Mouse (Mus musculus) embryonic facial prominence, embryonic 11.5 days (tissue): ENCODE results near the gene Lima1. TPM values are rescaled to one million over a fixed set of nuclear protein-coding genes. Genes with fewer than 3 reads are reported as not detected.
"Not testable (repeated sequence)": the region's sequence is repeated elsewhere in the genome, so short reads cannot be mapped to it uniquely, and the experiment has no call there.

ENCODE experiments used
- ATAC-seq: fragments of 200-750 bp; cut with Nextera tagmentation; replicated peaks from 2 replicates; pipeline ENCODE4 v1.8.0; 2017; ENCODE audit warnings: low read depth; ENCODE audit not compliant: insufficient number of reproducible peaks, low FRiP score, low TSS enrichment
- DNase-seq: peaks from one replicate; pipeline ENCODE4 v3.0.0-alpha.2; 2015; ENCODE audit warnings: low spot score
- H3K27ac ChIP-seq: fragments of 300-500 bp; sonication (generic); replicated peaks from 2 replicates; pipeline ENCODE4 v1.5.1; 2014; ENCODE audit warnings: mild to moderate bottlenecking, low read depth, low read length, control low read depth
- H3K27me3 ChIP-seq: fragments of 300-500 bp; sonication (generic); 2 replicates; pipeline ENCODE4 v1.6.1; 2014; ENCODE audit warnings: mild to moderate bottlenecking, low read length, moderate library complexity, mixed read lengths; ENCODE audit not compliant: control insufficient read depth, insufficient read depth
- H3K36me3 ChIP-seq: fragments of 300-500 bp; sonication (generic); replicated peaks from 2 replicates; pipeline ENCODE4 v1.6.1; 2014; ENCODE audit warnings: low read depth, mild to moderate bottlenecking, low read length, moderate library complexity, mixed read lengths; ENCODE audit not compliant: control insufficient read depth, insufficient read depth
- H3K4me1 ChIP-seq: fragments of 300-500 bp; sonication (generic); 2 replicates; pipeline ENCODE4 v1.6.1; 2014; ENCODE audit warnings: low read length, mixed read lengths; ENCODE audit not compliant: control insufficient read depth, insufficient read depth
- H3K4me2 ChIP-seq: fragments of 300-500 bp; sonication (generic); 2 replicates; pipeline ENCODE4 v1.6.1; 2014; ENCODE audit warnings: low read depth, mild to moderate bottlenecking, control low read depth, low read length, moderate library complexity
- H3K4me3 ChIP-seq: fragments of 300-500 bp; sonication (generic); 2 replicates; pipeline ENCODE4 v1.5.1; 2014; ENCODE audit warnings: low read depth, low read length, control low read depth
- H3K9ac ChIP-seq: fragments of 300-500 bp; sonication (generic); replicated peaks from 2 replicates; pipeline ENCODE4 v1.6.1; 2014; ENCODE audit warnings: mild to moderate bottlenecking, control low read depth, low read length
- H3K9me3 ChIP-seq: fragments of 300-500 bp; sonication (generic); replicated peaks from 2 replicates; pipeline ENCODE4 v1.6.1; 2016; ENCODE audit warnings: mild to moderate bottlenecking, low read length, inconsistent platforms, mixed read lengths; ENCODE audit not compliant: control insufficient read depth
- WGBS: fragments of 180-500 bp; shearing (Covaris S2); extraction: QIAGEN DNeasy Blood & Tissue Kit; methylation state at CpG from one replicate; pipeline ENCODE4 v1.1.7; 2014; 5-methylcytosine and 5-hydroxymethylcytosine counted together
- polyA plus RNA-seq: library from polyadenylated mRNA; unstranded; fragments of >200 nt; fragmentation: Nextera tagmentation; extraction: Ambion mirVana; gene quantifications from 2 replicates; pipeline ENCODE4 v1.2.1, GENCODE M21; 2014

The Lima1 gene
- polyA plus RNA-seq, 1 experiment from 2014 or later, result 80.8 TPM

DNA sequence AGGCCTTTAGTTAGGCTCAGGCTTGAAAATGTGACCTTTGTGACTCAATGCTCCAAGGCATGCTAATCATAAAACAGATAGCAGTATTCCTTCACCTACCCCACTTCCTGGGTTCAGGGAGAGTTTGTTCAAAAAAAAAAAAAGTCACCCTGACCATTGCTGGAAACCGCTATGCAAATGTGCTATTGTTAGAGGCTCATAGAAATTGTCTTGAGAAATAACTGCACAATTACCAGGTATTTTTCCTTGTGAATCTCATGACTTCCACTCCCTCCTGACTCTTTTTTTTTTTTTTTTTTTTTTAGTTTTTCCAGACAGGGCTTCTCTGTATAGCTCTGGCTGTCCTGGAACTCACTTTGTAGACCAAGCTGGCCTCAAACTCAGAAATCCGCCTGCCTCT is 11.9 kb upstream of the Lima1 start:
- not testable (repeated sequence) for ATAC-seq, H3K36me3 ChIP-seq, H3K27me3 ChIP-seq, H3K4me3 ChIP-seq, H3K9me3 ChIP-seq, H3K4me2 ChIP-seq, H3K4me1 ChIP-seq, H3K27ac ChIP-seq, H3K9ac ChIP-seq, DNase-seq
- WGBS, result 96% methylated on average over 2 of the region's 2 CpGs

DNA sequence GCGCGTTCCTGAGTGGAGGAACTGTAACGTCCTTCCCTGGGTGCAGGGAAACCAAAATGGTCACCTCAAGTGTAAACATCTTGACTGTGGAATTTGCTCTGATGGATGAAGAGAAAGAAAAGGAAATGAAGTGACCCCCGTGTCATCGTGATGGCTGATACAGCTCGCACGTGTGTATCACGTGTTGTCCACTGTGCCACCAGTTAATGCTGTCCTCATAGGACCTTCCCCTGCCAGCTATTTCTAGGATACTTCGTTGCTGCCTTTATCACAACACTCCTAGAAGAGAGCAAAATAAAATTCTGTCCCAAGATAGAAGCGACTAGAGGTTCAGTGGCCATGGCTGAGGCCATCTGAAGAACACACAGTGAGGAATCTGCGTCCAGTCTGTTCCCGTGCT is 8.8 kb upstream of the Lima1 start:
- H3K27ac ChIP-seq, result no peak overlapping the region
- no peaks in the 10 kb centered on the region for H3K9me3 ChIP-seq
- H3K4me2 ChIP-seq, result no peak overlapping the region
- H3K4me1 ChIP-seq, result no peaks in the 10 kb centered on the region
- no peak overlapping the region for H3K4me3 ChIP-seq
- H3K27me3 ChIP-seq, result no peaks in the 10 kb centered on the region
- ATAC-seq (no peak), DNase-seq (no peak)
- H3K9ac ChIP-seq, result no peak overlapping the region
- H3K36me3 ChIP-seq, result no peaks in the 10 kb centered on the region
- WGBS, result 88% methylated on average over 12 of the region's 12 CpGs

DNA sequence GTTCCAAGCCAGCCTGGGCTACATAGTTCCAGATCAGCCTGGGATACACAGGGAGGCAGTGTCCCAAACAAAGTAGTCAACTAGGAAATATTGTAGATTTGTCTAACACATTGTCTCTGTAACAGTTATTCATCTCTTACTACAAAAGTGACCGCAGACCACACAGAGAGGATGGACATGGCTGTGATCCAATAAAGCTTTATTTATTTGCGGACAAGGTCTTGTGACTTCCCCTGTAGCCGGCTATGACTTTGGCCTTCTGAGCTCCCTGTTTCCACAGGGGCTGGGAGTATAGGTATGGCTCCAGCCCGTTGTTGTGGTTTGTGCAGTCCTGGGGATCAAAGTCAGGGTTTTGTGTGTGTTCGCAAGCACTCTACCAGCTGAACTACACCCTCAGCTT is 3.3 kb upstream of the Lima1 start:
- no peaks in the 10 kb centered on the region for H3K36me3 ChIP-seq
- H3K9ac ChIP-seq, result no peak overlapping the region
- 89% methylated on average over 5 of the region's 5 CpGs for WGBS
- H3K9me3 ChIP-seq, result no peaks in the 10 kb centered on the region
- no peak for DNase-seq
- no peak overlapping the region for H3K4me3 ChIP-seq
- ATAC-seq, result no peak
- no peaks in the 10 kb centered on the region for H3K27me3 ChIP-seq
- H3K4me1 ChIP-seq, result no peaks in the 10 kb centered on the region
- H3K4me2 ChIP-seq, result no peak overlapping the region
- no peak overlapping the region for H3K27ac ChIP-seq

DNA sequence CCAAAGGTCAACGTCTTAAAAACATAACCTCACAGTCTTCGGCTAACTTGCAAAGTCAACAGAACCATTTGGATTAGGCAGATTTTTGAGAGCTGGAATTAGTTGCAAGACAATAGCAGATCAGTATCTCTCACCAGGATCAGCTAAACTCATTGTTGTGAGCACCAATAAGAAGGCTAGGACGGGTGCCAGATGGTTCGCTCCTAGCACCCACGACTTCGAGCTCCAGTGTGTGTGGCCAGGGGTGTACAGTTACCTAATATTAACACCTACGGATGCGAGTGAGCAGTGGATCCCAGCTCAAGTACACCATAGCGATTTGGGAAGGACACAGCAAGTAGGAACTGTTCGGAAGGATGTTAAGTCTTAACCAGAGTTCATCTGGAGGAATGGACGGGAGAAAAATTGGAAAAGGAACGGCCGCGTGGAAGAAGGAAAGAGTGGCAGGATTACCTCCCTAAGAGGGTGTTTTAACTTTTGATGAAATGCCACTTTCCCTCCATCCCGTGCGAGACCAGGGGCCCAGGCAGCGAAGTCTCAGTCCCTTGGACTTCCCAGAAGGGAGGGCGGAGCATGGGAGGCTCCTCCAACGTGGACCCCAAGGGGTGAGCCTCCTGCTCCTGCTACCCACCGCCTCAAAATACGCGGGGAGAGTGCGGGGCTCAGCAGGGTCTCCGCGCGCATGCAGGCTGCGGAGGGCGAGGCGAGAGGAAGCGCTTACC is 483 bp downstream of the Lima1 start:
- Histone ChIP-seq H3K27ac (no peak overlapping the region), H3K27me3 (no peaks in the 10 kb centered on the region), H3K4me2 (peak overlapping the region; percentile 97), H3K9me3 (no peaks in the 10 kb centered on the region), H3K4me1 (no peaks in the 10 kb centered on the region), H3K4me3 (peak overlapping the region; percentile 65), H3K36me3 (no peaks in the 10 kb centered on the region), H3K9ac (peak overlapping the region; percentile 69)
- DNase-seq (no peak), ATAC-seq (no peak; the same call in 1 of the 2 replicates)
- 7% methylated on average over 30 of the region's 30 CpGs for WGBS

DNA sequence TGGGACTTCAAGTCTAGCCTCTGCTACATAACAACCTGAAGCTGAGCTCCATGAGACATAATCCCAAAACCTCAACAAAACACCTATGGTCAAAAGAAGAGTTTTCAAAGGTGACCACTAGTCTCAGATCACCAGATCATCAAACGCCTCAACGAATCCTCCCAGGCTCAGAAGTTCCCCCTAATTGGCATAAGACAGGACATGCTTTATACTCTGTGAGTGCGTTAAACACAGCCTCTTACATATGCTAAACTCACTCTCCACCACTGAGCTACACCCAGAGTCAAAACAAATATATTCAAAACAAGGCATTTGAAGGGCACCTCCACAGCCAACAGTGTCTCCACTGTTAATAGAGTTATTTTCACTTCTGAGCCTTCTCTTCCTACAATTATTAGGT is 2.7 kb downstream of the Lima1 start:
- WGBS, result 76% methylated on average over 3 of the region's 3 CpGs
- DNase-seq, result no peak
- Histone ChIP-seq H3K4me2 (no peak overlapping the region), H3K4me3 (no peak overlapping the region), H3K9ac (no peak overlapping the region), H3K27me3 (no peaks in the 10 kb centered on the region), H3K36me3 (no peaks in the 10 kb centered on the region), H3K4me1 (no peaks in the 10 kb centered on the region), H3K27ac (no peak overlapping the region), H3K9me3 (no peaks in the 10 kb centered on the region)
- ATAC-seq, result no peak

DNA sequence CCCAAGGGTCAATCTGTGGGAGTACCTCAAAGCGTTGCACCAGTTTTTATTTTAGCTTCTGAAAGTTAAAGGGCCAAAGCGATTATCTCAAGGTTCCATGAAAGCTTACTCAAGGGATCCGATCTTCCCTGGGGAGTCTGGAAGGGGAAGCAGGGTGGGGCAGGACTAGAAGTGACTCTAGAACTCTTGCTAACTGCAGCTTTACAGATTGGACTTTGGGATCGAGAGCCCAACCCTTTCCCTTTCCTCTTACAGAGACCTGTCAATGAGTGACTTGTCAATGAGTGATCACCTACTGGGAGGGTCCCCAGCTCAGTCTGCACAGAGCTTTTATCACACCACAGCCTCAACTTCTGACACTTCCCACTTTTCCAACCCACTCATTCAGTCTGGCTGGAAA is 7.6 kb downstream of the Lima1 start:
- H3K4me2 ChIP-seq, result no peak overlapping the region
- no peak overlapping the region for H3K9ac ChIP-seq
- DNase-seq (no peak), ATAC-seq (no peak)
- H3K4me1 ChIP-seq, result no peaks in the 10 kb centered on the region
- no peak overlapping the region for H3K4me3 ChIP-seq
- no peaks in the 10 kb centered on the region for H3K36me3 ChIP-seq
- 91% methylated on average over 4 of the region's 4 CpGs for WGBS
- no peak overlapping the region for H3K27ac ChIP-seq
- no peaks in the 10 kb centered on the region for H3K27me3 ChIP-seq
- H3K9me3 ChIP-seq, result no peaks in the 10 kb centered on the region

DNA sequence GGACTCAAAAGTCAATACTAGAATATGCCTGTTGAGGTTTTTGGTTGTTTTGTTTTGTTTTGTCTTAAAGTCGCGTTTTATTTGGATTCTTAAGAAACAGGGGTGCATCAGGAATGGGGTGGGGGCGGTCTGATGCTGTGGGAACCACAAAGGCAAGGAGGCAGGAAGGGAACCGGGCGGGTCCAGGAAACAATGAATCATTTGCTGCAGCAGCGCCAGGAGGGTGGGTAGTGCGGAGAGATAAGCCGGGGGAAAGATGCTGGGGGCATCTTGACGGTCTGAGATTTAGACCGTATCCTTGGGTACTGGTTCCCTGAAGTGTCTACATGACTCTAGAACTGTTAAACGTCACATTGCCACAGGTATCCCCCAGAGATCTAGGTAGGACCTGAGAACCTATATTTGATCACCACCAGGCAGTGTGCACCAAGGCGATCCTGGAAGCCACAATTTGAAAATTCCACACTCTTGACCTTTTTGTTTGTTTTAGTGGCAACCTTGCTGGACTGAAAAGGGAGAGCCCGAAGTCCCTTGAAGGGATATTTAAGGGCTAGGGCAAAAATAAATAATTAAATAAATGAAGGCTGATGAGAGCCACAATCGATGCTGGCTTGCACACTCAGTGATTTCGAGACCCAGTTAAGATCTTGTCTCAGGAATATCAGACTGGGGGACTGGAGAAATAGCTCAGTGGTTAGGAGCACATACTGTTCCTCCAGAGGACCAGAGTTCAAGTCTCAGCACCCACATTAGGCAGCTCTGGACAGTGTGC is 8.6 kb downstream of the Lima1 start:
- Histone ChIP-seq H3K9me3 (no peaks in the 10 kb centered on the region), H3K27ac (no peak overlapping the region), H3K27me3 (no peaks in the 10 kb centered on the region), H3K4me3 (no peak overlapping the region), H3K9ac (no peak overlapping the region), H3K4me2 (no peak overlapping the region), H3K36me3 (no peaks in the 10 kb centered on the region), H3K4me1 (no peaks in the 10 kb centered on the region)
- WGBS, result 69% methylated on average over 15 of the region's 15 CpGs
- ATAC-seq, result no peak
- DNase-seq, result no peak

DNA sequence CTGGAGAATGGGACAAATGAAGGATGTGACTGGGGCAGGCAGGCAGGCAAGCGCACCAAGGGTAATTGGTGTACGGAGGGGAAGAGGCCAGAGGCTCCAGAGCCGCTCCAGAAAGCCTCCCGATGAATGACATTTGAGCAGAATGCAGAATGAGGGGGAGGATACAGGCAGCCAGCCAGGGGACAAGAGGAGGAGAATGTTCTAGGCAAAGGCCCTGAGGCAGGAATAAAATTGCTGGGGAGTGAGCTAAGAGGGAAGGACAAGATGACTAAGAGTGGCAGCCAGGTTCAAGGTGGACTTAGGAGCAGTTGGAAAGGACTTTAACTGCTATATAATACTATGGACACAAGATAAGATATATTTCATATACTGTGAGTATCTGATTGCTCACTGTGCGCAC is 9.3 kb downstream of the Lima1 start:
- DNase-seq (no peak), ATAC-seq (no peak)
- Histone ChIP-seq H3K9me3 (no peaks in the 10 kb centered on the region), H3K4me2 (no peak overlapping the region), H3K9ac (no peak overlapping the region), H3K4me3 (no peak overlapping the region), H3K36me3 (no peaks in the 10 kb centered on the region), H3K27me3 (no peaks in the 10 kb centered on the region), H3K27ac (no peak overlapping the region), H3K4me1 (no peaks in the 10 kb centered on the region)
- 62% methylated on average over 5 of the region's 5 CpGs for WGBS
